Mouse (Mus musculus): ENCODE measurements at regions not wholly inside any gene's neighbourhood (a gene's known extent, or its start where the extent isn't known, plus 50 kb on each side); places are given as distances from the start of the nearest gene placed in this dataset.

DNA sequence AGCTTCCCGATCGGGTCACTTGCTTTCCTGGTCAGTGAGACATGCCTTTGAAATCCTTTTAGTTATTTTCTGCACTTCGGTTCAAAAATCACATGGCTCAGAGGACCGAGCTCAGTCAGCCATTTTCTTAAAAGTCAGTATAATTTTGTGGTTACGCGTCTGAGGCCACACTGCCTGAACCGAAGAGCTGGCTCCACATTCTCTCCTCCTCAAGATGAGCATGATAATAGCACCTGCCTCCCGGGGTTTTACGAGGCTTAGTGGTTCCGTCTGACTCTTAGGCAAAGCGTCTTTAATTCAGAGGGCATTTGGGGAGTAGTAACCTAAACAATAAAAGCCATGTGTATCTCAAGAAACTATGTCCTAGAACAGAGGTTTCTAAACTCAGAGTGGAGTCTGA is 113.5 kb upstream of the Lef1 start:
- TF ChIP-seq CTCF (IDR thresholded peaks at IDR 0.05; ENCODE audit: low read depth, low read length) (no peak), POLR2A (IDR thresholded peaks at IDR 0.05; ENCODE audit: borderline replicate concordance, low read depth, low read length) (no peak)
